Mouse (Mus musculus) naive thymus-derived CD4-positive, alpha-beta T cell, adult 2 months (primary cell): ENCODE measurements around the gene Slc52a3.

Experiments
- DNase-seq: peaks from one replicate; pipeline ENCODE4 v3.0.0-alpha.2; 2011; ENCODE audit warnings: low read depth

The Slc52a3 gene

GRCm38 (mm10) chr2:152048003-152048980 is 52.0 kb downstream of the Slc52a3 start:
- DNase-seq: no peak

GRCm38 (mm10) chr2:152048981-152049441 is 52.7 kb downstream of the Slc52a3 start:
- no peak for DNase-seq

GRCm38 (mm10) chr2:152049611-152050270 is 53.4 kb downstream of the Slc52a3 start:
- DNase-seq: no peak

- DNase-seq: no peak
Observed at GRCm38 (mm10) chr2:152050316-152050715, 54.0 kb downstream of the Slc52a3 start.

- no peak for DNase-seq
Observed at GRCm38 (mm10) chr2:152051985-152052384, 55.7 kb downstream of the Slc52a3 start.

- DNase-seq: no peak
Observed at GRCm38 (mm10) chr2:152055406-152055805, 59.1 kb downstream of the Slc52a3 start.

- no peak for DNase-seq
Observed at GRCm38 (mm10) chr2:152056368-152057251, 60.3 kb downstream of the Slc52a3 start.

- no peak for DNase-seq
Observed at GRCm38 (mm10) chr2:152057252-152057563, 60.9 kb downstream of the Slc52a3 start.
